Mouse (Mus musculus): ENCODE results near the gene Traf4. TPM values are rescaled to one million over a fixed set of nuclear protein-coding genes. Genes with fewer than 3 reads are reported as not detected.

Gene Traf4
- total RNA-seq (2014; rRNA removed) (8.8 and 11.1 TPM in 2 replicates), polyA plus RNA-seq (2012; rRNA removed) (69.0 and 73.5 TPM in 2 replicates)

DNA sequence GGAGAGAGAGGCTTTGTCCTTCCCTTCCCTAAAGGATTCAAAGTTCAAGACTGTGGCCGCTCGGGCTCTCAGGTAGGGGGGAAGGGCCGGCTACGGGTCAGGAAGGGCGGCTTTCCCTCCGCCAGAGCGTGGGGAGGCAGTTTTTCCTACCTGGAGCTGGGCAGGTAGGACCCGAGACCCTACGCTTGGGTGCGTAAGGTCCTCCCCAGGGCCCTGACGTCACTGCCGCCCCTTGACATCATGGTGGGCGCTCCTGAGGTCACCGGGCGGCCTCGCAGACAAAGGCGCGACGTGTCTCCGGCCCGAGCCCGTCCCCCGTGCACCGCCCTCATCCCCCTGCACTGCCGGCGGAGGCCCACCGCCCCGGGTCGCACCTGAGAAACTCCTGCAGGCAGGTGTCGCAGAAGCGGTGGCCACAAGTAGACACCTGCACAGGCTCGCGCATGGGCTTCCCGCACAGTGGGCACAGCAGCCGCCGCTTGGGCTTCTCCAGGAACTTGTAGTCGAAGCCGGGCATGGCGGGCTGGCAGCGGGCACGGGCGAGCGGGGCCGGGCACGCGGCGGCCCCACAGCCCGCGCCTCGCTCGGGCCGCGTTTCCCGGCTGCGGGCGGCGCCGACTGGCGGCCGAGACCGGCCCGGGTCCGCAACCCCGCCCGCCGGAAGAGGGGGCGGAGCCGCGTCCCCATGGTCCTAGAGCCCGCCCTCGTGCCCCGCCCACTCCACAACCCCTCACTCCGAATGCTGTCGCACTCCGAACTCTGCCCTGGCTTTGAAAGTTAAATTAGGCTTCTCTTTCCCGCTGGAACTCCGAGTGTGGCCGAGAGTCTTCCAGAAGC lies at the start of gene Traf4:
Gene Traf4, minus strand, starts transcription at position 666 of the 837 bp plus-strand sequence.
- peak within 1 kb of the TSS; percentile 98 for H3K9ac ChIP-seq (ENCODE audit: low read depth, low read length)
- H3K4me1 ChIP-seq (ENCODE audit: control insufficient read depth, insufficient read depth, low read length) = peaks cover 20% of the 10 kb centered on the region
- peak within 1 kb of the TSS; percentile 99 for H3K4me3 ChIP-seq (ENCODE audit: insufficient read depth, low read depth, low read length)
- H3K27me3 ChIP-seq (ENCODE audit: control insufficient read depth, insufficient read depth, low read length) = no peaks in the 10 kb centered on the region
- TF ChIP-seq CTCF (IDR thresholded peaks at IDR 0.05; ENCODE audit: low read depth, low read length) = peak; percentile 24
- TF ChIP-seq POLR2A (IDR thresholded peaks at IDR 0.05; ENCODE audit: extremely low read depth, insufficient read depth, low read length) = peak; percentile 59; the same call in 1 of the 2 replicates
- WGBS = under 1% methylated on average over 78 of the region's 78 CpGs
- DNase-seq (ENCODE audit: extremely low read depth, low read depth, low spot score) = peak; percentile 84
- H3K36me3 ChIP-seq (ENCODE audit: control insufficient read depth, insufficient read depth, low read length) = no peaks in the 10 kb centered on the region; the same call in 1 of the 2 replicates
- H3K27ac ChIP-seq (replicated peaks; ENCODE audit: insufficient read depth, low read depth, low read length) = peak within 1 kb of the TSS; percentile 98
- peaks cover 41% of the 10 kb centered on the region; the same call in 1 of the 2 replicates for H3K79me2 ChIP-seq (ENCODE audit: control insufficient read depth, insufficient read depth, low read length)

DNA sequence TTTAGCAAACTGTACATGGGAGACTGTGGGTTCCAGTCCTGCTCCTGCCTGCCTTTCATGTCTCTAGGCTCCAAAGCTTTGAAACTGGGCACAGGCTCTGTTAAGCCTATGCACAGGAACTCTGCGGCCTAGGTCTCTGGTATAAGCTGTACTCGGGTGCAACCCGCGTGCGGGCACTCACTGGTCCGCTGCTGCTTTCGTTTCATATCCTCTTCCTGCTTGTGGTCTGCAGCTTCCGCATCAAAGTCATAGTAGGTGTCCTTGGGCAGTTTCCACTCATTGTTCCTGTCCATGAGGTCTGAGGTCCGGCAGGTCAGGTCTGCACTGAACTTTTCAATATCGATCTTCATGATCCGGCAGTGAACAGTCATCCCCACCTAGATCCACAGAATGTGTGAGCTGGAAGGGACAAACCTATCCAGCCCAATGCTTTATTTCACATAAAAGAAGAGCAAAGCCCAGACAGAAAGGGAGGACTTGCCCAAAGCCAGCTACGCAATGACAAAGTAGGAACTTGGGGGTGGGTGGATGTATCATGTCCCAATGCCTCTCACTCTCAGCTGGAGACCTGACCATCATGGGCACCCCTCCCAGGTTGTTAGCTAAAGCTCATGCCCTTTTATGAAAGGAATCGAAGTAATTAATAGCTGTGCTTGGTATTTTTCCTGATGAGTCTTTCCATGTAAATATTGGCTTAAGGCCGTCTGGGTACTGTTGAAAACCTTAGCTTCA lies 47.9 kb upstream of the Traf4 start:
- H3K27ac ChIP-seq (replicated peaks; ENCODE audit: insufficient read depth, low read depth, low read length) = no peak overlapping the region
- DNase-seq (ENCODE audit: extremely low read depth, low read depth, low spot score) = no peak
- H3K9ac ChIP-seq (ENCODE audit: low read depth, low read length) = no peak overlapping the region
- H3K27me3 ChIP-seq (ENCODE audit: control insufficient read depth, insufficient read depth, low read length) = no peaks in the 10 kb centered on the region
- H3K4me3 ChIP-seq (ENCODE audit: insufficient read depth, low read depth, low read length) = no peak overlapping the region
- TF ChIP-seq CTCF (IDR thresholded peaks at IDR 0.05; ENCODE audit: low read depth, low read length) (no peak), POLR2A (IDR thresholded peaks at IDR 0.05; ENCODE audit: extremely low read depth, insufficient read depth, low read length) (no peak)
- H3K36me3 ChIP-seq (ENCODE audit: control insufficient read depth, insufficient read depth, low read length) = peaks cover 75% of the 10 kb centered on the region
- 87% methylated on average over 14 of the region's 14 CpGs for WGBS
- no peaks in the 10 kb centered on the region for H3K79me2 ChIP-seq (ENCODE audit: control insufficient read depth, insufficient read depth, low read length)
- H3K4me1 ChIP-seq (ENCODE audit: control insufficient read depth, insufficient read depth, low read length) = peaks cover 3% of the 10 kb centered on the region; the same call in 1 of the 2 replicates

DNA sequence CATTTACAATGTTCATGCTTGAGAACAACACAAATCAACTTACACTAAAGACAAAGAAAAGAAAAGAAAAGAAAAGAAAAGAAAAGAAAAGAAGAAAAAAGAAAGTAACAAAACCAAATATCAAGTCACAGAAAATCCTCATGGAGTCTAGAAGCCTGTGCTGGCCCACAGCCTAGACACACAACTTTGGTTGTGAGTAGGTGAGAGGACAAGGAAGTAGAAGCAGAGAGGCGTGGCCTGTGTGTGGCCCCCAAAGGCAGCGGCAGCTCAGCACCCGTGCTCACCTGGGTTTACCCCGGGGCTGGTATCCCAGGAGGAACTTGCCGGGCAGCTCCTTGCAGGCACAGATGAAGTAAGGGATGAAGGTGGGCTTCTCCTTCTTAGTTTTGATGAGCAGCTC lies 46.1 kb upstream of the Traf4 start:
- peaks cover 76% of the 10 kb centered on the region for H3K36me3 ChIP-seq (ENCODE audit: control insufficient read depth, insufficient read depth, low read length)
- H3K79me2 ChIP-seq (ENCODE audit: control insufficient read depth, insufficient read depth, low read length) = no peaks in the 10 kb centered on the region
- H3K4me1 ChIP-seq (ENCODE audit: control insufficient read depth, insufficient read depth, low read length) = peaks cover 3% of the 10 kb centered on the region; the same call in 1 of the 2 replicates
- no peak overlapping the region for H3K27ac ChIP-seq (replicated peaks; ENCODE audit: insufficient read depth, low read depth, low read length)
- DNase-seq (ENCODE audit: extremely low read depth, low read depth, low spot score) = no peak
- H3K4me3 ChIP-seq (ENCODE audit: insufficient read depth, low read depth, low read length) = no peak overlapping the region
- TF ChIP-seq POLR2A (IDR thresholded peaks at IDR 0.05; ENCODE audit: extremely low read depth, insufficient read depth, low read length) (no peak), CTCF (IDR thresholded peaks at IDR 0.05; ENCODE audit: low read depth, low read length) (no peak)
- no peaks in the 10 kb centered on the region for H3K27me3 ChIP-seq (ENCODE audit: control insufficient read depth, insufficient read depth, low read length)
- WGBS = 89% methylated on average over 5 of the region's 5 CpGs
- H3K9ac ChIP-seq (ENCODE audit: low read depth, low read length) = no peak overlapping the region

DNA sequence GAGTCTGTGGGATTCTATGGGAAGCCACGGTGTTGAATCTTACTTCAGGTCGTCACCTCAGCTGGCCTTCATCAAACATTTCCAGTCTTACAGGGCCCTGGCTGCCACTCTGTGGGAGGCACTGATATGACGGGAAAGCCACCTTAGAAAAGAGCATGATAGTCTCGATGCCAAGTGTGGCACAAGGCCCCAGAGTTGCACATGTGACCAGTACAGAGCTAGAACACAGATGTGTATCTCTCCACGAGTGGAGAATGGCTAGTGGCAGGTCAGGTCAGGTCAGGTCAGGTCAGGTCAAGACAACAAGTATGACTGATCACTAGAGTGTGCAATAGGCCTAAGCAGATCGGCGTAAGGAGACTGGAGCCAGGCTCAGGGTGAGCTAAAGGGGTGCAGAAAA lies 45.2 kb upstream of the Traf4 start:
- Histone ChIP-seq H3K4me3 (ENCODE audit: insufficient read depth, low read depth, low read length) (no peak overlapping the region), H3K36me3 (ENCODE audit: control insufficient read depth, insufficient read depth, low read length) (peaks cover 69% of the 10 kb centered on the region), H3K4me1 (ENCODE audit: control insufficient read depth, insufficient read depth, low read length) (peaks cover 3% of the 10 kb centered on the region; the same call in 1 of the 2 replicates), H3K27me3 (ENCODE audit: control insufficient read depth, insufficient read depth, low read length) (no peaks in the 10 kb centered on the region), H3K79me2 (ENCODE audit: control insufficient read depth, insufficient read depth, low read length) (no peaks in the 10 kb centered on the region), H3K9ac (ENCODE audit: low read depth, low read length) (no peak overlapping the region), H3K27ac (replicated peaks; ENCODE audit: insufficient read depth, low read depth, low read length) (no peak overlapping the region)
- TF ChIP-seq POLR2A (IDR thresholded peaks at IDR 0.05; ENCODE audit: extremely low read depth, insufficient read depth, low read length) = no peak
- TF ChIP-seq CTCF (IDR thresholded peaks at IDR 0.05; ENCODE audit: low read depth, low read length) = no peak
- WGBS = 21% methylated on average over 7 of the region's 7 CpGs
- DNase-seq (ENCODE audit: extremely low read depth, low read depth, low spot score) = peak; percentile 83

DNA sequence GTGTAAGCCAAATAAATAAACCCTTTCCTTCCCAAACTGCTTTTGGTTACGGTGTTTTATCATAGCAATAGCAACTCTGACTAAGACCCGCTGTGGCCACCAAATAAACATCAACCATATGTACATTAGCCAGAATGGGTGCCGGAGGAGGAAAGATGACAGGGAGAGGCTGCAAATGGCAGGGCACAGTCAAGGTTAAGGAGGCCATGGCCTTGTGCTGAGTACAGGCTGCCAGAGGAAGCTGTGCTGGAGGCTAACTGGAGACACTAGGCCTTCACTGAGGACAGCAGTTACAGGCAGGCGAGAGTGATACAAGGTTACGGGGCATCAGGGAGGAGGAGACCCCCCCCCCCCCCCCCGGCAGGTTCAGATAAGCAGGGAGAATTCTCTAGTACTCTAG lies 44.5 kb upstream of the Traf4 start:
- DNase-seq (ENCODE audit: extremely low read depth, low read depth, low spot score) = no peak
- Histone ChIP-seq H3K79me2 (ENCODE audit: control insufficient read depth, insufficient read depth, low read length) (no peaks in the 10 kb centered on the region), H3K27ac (replicated peaks; ENCODE audit: insufficient read depth, low read depth, low read length) (no peak overlapping the region), H3K9ac (ENCODE audit: low read depth, low read length) (no peak overlapping the region), H3K4me1 (ENCODE audit: control insufficient read depth, insufficient read depth, low read length) (peaks cover 3% of the 10 kb centered on the region; the same call in 1 of the 2 replicates), H3K36me3 (ENCODE audit: control insufficient read depth, insufficient read depth, low read length) (peaks cover 63% of the 10 kb centered on the region), H3K27me3 (ENCODE audit: control insufficient read depth, insufficient read depth, low read length) (no peaks in the 10 kb centered on the region), H3K4me3 (ENCODE audit: insufficient read depth, low read depth, low read length) (no peak overlapping the region)
- 89% methylated on average over 6 of the region's 6 CpGs for WGBS
- TF ChIP-seq CTCF (IDR thresholded peaks at IDR 0.05; ENCODE audit: low read depth, low read length) = no peak
- no peak for TF ChIP-seq POLR2A (IDR thresholded peaks at IDR 0.05; ENCODE audit: extremely low read depth, insufficient read depth, low read length)

All from liver, adult 2 months (tissue).